Mouse (Mus musculus) intestine, postnatal 0 days (tissue): ENCODE measurements around the gene Dbil5. TPM values are rescaled to one million over a fixed set of nuclear protein-coding genes. Genes with fewer than 3 reads are reported as not detected.

Experiments used
- ATAC-seq: fragments of 200-750 bp; cut with Nextera tagmentation; 2 replicates; pipeline ENCODE4 v1.8.0; 2017; ENCODE audit warnings: mild to moderate bottlenecking, moderate TSS enrichment, moderate library complexity
- H3K27ac ChIP-seq: fragments of 300-500 bp; sonication (generic); 2 replicates; pipeline ENCODE4 v1.5.1; 2014; ENCODE audit warnings: mild to moderate bottlenecking, low read depth, low read length, moderate library complexity
- H3K27me3 ChIP-seq: fragments of 300-500 bp; sonication (generic); replicated peaks from 2 replicates; pipeline ENCODE4 v1.6.1; 2014; ENCODE audit warnings: low read length, mixed read lengths; ENCODE audit not compliant: control insufficient read depth, insufficient read depth
- H3K36me3 ChIP-seq: fragments of 300-500 bp; sonication (generic); 2 replicates; pipeline ENCODE4 v1.6.1; 2014; ENCODE audit warnings: mild to moderate bottlenecking, moderate library complexity; ENCODE audit not compliant: control insufficient read depth, insufficient read depth
- H3K4me1 ChIP-seq: fragments of 300-500 bp; sonication (generic); replicated peaks from 2 replicates; pipeline ENCODE4 v1.6.1; 2014; ENCODE audit warnings: antibody characterized with exemption, low read length, mixed read lengths; ENCODE audit not compliant: control insufficient read depth, insufficient read depth
- H3K4me2 ChIP-seq: fragments of 300-500 bp; sonication (generic); replicated peaks from 2 replicates; pipeline ENCODE4 v1.6.1; 2014; ENCODE audit warnings: low read depth, mild to moderate bottlenecking, moderate library complexity
- H3K4me3 ChIP-seq: fragments of 300-500 bp; sonication (generic); 2 replicates; pipeline ENCODE4 v1.5.1; 2014; ENCODE audit warnings: low read depth, low read length
- H3K9ac ChIP-seq: fragments of 300-500 bp; sonication (generic); 2 replicates; pipeline ENCODE4 v1.6.1; 2014; ENCODE audit warnings: mild to moderate bottlenecking, low read depth, low read length
- H3K9me3 ChIP-seq: fragments of 300-500 bp; sonication (generic); 2 replicates; pipeline ENCODE4 v1.6.1; 2016; ENCODE audit warnings: mixed run types; ENCODE audit not compliant: control insufficient read depth
- CTCF ChIP-seq: sonication (generic); IDR thresholded peaks from 2 replicates; pipeline ENCODE4 v1.5.1; 2016; ENCODE audit warnings: low read depth, mild to moderate bottlenecking, control low read depth, antibody characterized with exemption, moderate library complexity
- WGBS: fragments of 180-500 bp; shearing (Covaris S2); extraction: QIAGEN DNeasy Blood & Tissue Kit; methylation state at CpG from one replicate; pipeline ENCODE4 v1.1.7; 2014; 5-methylcytosine and 5-hydroxymethylcytosine counted together
- polyA plus RNA-seq: library from polyadenylated mRNA; unstranded; fragments of >200 nt; fragmentation: Nextera tagmentation; extraction: Ambion mirVana; gene quantifications from 2 replicates; pipeline ENCODE4 v1.2.1, GENCODE M21; 2015

The Dbil5 gene
- polyA plus RNA-seq: 0.65 and 0.86 TPM in 2 replicates

DNA sequence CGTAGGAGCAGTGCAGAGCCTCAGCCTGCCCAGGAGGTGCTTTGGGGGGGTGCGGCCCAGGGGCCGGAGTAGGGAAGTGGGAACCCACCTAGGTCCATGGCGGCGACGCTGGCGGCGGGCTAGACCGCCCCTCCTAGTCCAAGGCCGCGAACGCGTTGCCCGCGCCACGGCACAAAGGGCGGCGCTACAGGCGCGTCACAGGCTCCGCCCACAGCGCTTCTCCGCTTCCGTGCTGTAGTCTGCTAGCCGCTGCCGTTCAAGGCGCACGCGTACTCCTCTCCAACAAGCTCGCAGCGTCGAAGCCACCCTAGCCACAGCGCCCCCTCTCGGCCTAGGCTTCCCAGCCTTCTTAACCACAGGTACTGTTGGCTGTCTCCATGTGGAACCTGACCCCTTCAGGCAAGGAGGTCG, at the start of gene Dbil5, which contains the start of gene Gemin4:
Gene Dbil5, plus strand, starts transcription at position 219 of the 411 bp plus-strand sequence.
Gene Gemin4, minus strand, starts transcription at position 275 of the 411 bp plus-strand sequence.
- H3K9ac ChIP-seq: peak within 1 kb of the TSS; percentile 69
- no peaks in the 10 kb centered on the region for H3K4me1 ChIP-seq
- no peaks in the 10 kb centered on the region for H3K27me3 ChIP-seq
- no peaks in the 10 kb centered on the region for H3K9me3 ChIP-seq
- peaks cover 33% of the 10 kb centered on the region for H3K36me3 ChIP-seq
- peak within 1 kb of the TSS; percentile 77 for H3K4me3 ChIP-seq
- peak within 1 kb of the TSS; percentile 96 for H3K4me2 ChIP-seq
- peak; percentile 95 for ATAC-seq
- WGBS: 0% methylated on average over 30 of the region's 35 CpGs
- peak; percentile 100 for TF ChIP-seq CTCF
- H3K27ac ChIP-seq: peak within 1 kb of the TSS; percentile 65

DNA sequence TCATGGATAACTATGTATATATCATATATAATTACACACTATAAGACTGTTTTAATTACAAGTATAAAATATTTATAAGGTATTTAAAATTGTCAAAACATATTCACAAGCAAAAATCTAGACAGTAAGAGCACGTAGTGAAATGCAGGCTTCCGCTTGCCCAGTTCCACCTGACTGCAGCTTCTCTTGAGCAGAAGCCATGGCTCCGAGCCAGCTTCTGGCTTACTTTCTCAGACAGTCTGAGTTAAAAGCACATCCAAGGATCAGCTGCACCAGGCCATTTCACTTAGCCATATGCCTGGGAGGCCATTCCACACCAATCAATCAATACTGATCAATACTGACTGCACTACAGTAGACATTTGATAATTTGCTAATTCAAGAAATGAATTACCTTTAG, 48.4 kb upstream of the Dbil5 start:
- Histone ChIP-seq H3K27me3 (no peaks in the 10 kb centered on the region), H3K36me3 (peaks cover 14% of the 10 kb centered on the region; the same call in 1 of the 2 replicates), H3K4me3 (no peak overlapping the region), H3K9me3 (no peaks in the 10 kb centered on the region), H3K9ac (no peak overlapping the region), H3K4me2 (no peak overlapping the region), H3K27ac (no peak overlapping the region), H3K4me1 (no peaks in the 10 kb centered on the region)
- WGBS: 79% methylated on average over 3 of the region's 3 CpGs
- ATAC-seq: no peak
- TF ChIP-seq CTCF: no peak

DNA sequence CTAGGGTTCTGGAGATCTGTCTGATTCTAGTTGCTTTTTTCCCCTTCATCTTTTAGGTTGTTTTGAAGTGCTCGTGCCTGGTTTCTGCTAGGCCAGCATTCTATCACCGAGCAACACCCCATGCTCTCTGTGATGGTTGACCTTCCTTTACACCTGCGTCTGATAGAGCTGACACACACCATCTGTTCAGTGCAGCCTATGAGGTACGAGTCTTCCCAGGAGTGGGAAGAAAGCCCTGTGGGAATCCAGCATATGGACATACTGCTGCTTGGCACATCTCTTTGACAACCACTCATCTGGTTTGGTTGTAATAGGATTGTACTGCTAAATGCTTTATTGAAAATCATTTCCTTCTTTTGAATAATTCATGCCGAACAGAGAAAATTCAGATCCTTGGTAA, 47.2 kb upstream of the Dbil5 start:
- H3K4me1 ChIP-seq: no peaks in the 10 kb centered on the region
- no peaks in the 10 kb centered on the region for H3K27me3 ChIP-seq
- no peak overlapping the region for H3K27ac ChIP-seq
- TF ChIP-seq CTCF: no peak
- 76% methylated on average over 5 of the region's 5 CpGs for WGBS
- no peak overlapping the region for H3K4me3 ChIP-seq
- H3K36me3 ChIP-seq: peaks cover 15% of the 10 kb centered on the region; the same call in 1 of the 2 replicates
- no peak overlapping the region for H3K9ac ChIP-seq
- ATAC-seq: no peak
- H3K4me2 ChIP-seq: no peak overlapping the region
- H3K9me3 ChIP-seq: no peaks in the 10 kb centered on the region

DNA sequence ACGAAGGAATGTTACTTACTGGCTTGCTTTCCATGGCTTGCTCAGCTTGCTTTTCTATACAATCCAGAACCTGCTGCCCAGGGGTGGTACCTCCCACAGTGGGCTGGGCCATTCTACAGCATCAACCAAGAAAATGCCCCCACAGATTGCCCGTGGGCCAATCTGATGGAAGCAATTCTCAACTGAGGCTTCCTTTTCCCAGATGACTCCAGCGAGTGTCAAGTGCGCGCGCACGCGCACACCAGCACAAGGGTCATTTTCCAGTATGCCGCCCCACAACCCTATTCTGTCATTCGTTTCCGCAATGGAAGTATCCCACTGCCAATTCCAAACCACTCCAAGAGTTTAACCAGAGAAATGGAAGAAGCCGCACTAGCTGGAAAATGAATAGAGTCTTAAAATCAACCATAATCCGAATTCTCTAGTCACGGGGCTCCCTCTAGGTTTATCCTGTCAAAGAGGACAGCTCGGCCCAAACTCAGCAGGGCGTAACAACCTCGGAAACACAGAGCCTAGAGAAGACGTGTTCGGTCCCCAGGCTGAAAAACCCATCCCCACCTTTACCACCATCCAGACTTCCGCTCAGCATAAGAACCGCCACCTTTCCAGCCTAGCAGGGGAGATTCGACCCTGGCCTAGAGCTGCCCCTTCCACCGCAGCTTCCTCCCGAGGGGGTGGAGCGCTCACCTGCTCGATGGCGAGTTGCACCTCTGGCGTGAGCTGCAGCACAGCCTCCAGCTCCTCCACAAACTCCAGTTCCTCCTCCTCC, 38.5 kb upstream of the Dbil5 start:
- WGBS: under 1% methylated on average over 28 of the region's 28 CpGs
- Histone ChIP-seq H3K9ac (peak overlapping the region; percentile 58), H3K36me3 (peaks cover 5% of the 10 kb centered on the region; the same call in 1 of the 2 replicates), H3K4me1 (no peaks in the 10 kb centered on the region), H3K4me3 (peak overlapping the region; percentile 71), H3K27me3 (no peaks in the 10 kb centered on the region), H3K4me2 (peak overlapping the region; percentile 95), H3K27ac (peak overlapping the region; percentile 74), H3K9me3 (no peaks in the 10 kb centered on the region)
- ATAC-seq: peak; percentile 74
- no peak for TF ChIP-seq CTCF

DNA sequence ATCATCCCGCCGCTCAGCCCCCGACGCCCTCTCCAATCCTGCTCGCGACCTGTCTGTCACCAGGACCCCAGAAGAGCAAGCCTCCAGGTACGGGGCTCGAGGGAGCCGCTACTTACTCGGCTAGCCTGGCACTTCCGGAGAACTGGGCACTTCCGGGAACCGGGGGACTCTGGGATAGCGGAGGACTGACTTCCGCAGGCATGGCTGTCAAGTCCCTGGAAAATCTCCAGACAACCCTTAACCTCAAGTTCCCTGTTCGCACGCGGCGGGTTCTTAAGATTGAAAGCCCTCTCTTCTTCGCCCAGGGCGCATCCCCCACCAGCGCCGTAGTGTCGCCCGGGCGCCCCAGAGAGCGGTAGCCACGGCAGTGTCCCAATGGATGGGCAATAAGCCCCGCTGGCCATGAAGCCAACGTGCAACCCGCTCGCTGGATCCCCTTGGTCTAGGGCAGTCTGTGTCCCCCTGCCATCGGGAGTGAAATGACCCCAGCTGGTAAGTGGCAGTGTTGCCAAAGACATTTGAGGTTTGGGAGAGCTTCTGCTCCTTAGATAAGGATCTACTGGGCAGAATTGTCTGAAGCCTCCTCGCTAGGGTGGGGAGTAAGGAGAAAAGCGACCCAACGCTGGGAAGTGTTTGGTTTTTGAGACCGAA, 37.8 kb upstream of the Dbil5 start, which contains the start of the genes Vps53 and Fam57a:
Gene Vps53, minus strand, starts transcription at position 153 of the 651 bp plus-strand sequence.
Gene Fam57a, plus strand, starts transcription at position 177 of the 651 bp plus-strand sequence.
- TF ChIP-seq CTCF: no peak
- Histone ChIP-seq H3K9me3 (no peaks in the 10 kb centered on the region), H3K4me2 (peak within 1 kb of the TSS; percentile 95), H3K4me3 (peak within 1 kb of the TSS; percentile 71), H3K27me3 (no peaks in the 10 kb centered on the region), H3K27ac (peak within 1 kb of the TSS; percentile 74), H3K36me3 (0 out of 2 replicates have a peak, but pooled peaks cover 4% of the 10 kb centered on the region), H3K4me1 (no peaks in the 10 kb centered on the region), H3K9ac (peak within 1 kb of the TSS; percentile 58)
- ATAC-seq: peak; percentile 82
- under 1% methylated on average over 37 of the region's 37 CpGs for WGBS

DNA sequence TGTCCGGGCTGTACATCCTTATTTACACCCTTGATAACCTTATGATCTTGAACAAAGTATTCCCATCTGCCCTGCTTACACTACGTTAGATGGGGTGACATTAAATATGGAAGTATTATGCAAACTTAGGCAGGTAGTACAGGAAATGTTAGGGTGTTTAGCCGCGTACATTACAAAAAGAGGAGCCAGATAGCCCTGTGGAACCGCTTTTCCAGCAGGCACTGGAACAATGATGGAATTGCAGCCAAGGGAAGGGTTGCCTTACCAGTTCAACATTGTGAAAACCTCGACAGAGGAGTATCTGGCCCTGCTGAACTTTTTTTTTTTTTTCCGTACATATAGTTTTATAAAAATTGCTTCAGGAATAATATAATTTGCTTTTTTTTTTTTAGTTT, 37.3 kb upstream of the Dbil5 start:
- no peak for ATAC-seq
- Histone ChIP-seq H3K4me3 (peak overlapping the region; percentile 71), H3K9me3 (no peaks in the 10 kb centered on the region), H3K4me2 (peak overlapping the region; percentile 95), H3K27me3 (no peaks in the 10 kb centered on the region), H3K9ac (peak overlapping the region; percentile 58), H3K36me3 (0 out of 2 replicates have a peak, but pooled peaks cover 4% of the 10 kb centered on the region), H3K27ac (peak overlapping the region; percentile 74; the same call in 1 of the 2 replicates), H3K4me1 (no peaks in the 10 kb centered on the region)
- TF ChIP-seq CTCF: no peak
- 12% methylated on average over 7 of the region's 7 CpGs for WGBS
